Mouse (Mus musculus): ENCODE data around the gene Csf2rb2. TPM values are rescaled to one million over a fixed set of nuclear protein-coding genes. Genes with fewer than 3 reads are reported as not detected.

Gene Csf2rb2
- polyA plus RNA-seq, 1 experiment from 2014 or later, result 0.18 TPM

- Histone ChIP-seq H3K9me3 (ENCODE audit: control insufficient read depth, low read length) (no peaks in the 10 kb centered on the region), H3K36me3 (ENCODE audit: control insufficient read depth, insufficient read depth, low read length) (no peaks in the 10 kb centered on the region), H3K4me1 (ENCODE audit: control insufficient read depth in 2 of 2, insufficient read depth in 2 of 2, low read length in 2 of 2) (peaks cover 10 to 19% of the 10 kb centered on the region in 2 experiments), H3K4me3 (ENCODE audit: control insufficient read depth in 1 of 2, insufficient read depth in 1 of 2, low read depth in 1 of 2, low read length in 2 of 2) (no peak overlapping the region), H3K4me2 (ENCODE audit: low read length) (no peak overlapping the region), H3K27ac (replicated peaks in 1 of 2; ENCODE audit: control insufficient read depth in 1 of 2, insufficient read depth in 1 of 2, low read depth in 2 of 2, low read length in 2 of 2) (no peak overlapping the region), H3K9ac (ENCODE audit: low read length) (no peak overlapping the region), H3K27me3 (ENCODE audit: control insufficient read depth, insufficient read depth, low read length) (no peaks in the 10 kb centered on the region; the same call in 1 of the 2 replicates)
- 52% methylated on average over 3 of the region's 3 CpGs for WGBS
- ATAC-seq (ENCODE audit: insufficient number of reproducible peaks, insufficient read depth, low FRiP score, low read depth), result no peak
Observed at GRCm38 (mm10) chr15:78248410-78248809, 57.1 kb downstream of the Csf2rb2 start.

- Histone ChIP-seq H3K4me2 (ENCODE audit: low read length) (no peak overlapping the region), H3K9ac (ENCODE audit: low read length) (no peak overlapping the region), H3K27ac (replicated peaks in 1 of 2; ENCODE audit: control insufficient read depth in 1 of 2, insufficient read depth in 1 of 2, low read depth in 2 of 2, low read length in 2 of 2) (no peak overlapping the region), H3K36me3 (ENCODE audit: control insufficient read depth, insufficient read depth, low read length) (no peaks in the 10 kb centered on the region), H3K4me3 (ENCODE audit: control insufficient read depth in 1 of 2, insufficient read depth in 1 of 2, low read depth in 1 of 2, low read length in 2 of 2) (no peak overlapping the region), H3K27me3 (ENCODE audit: control insufficient read depth, insufficient read depth, low read length) (no peaks in the 10 kb centered on the region; the same call in 1 of the 2 replicates), H3K4me1 (ENCODE audit: control insufficient read depth in 2 of 2, insufficient read depth in 2 of 2, low read length in 2 of 2) (peaks cover 12 to 24% of the 10 kb centered on the region in 2 experiments), H3K9me3 (ENCODE audit: control insufficient read depth, low read length) (no peaks in the 10 kb centered on the region)
- no peak for ATAC-seq (ENCODE audit: insufficient number of reproducible peaks, insufficient read depth, low FRiP score, low read depth)
- WGBS, result 65% methylated on average over 2 of the region's 2 CpGs
Observed at GRCm38 (mm10) chr15:78247659-78248058, 57.9 kb downstream of the Csf2rb2 start.

DNA sequence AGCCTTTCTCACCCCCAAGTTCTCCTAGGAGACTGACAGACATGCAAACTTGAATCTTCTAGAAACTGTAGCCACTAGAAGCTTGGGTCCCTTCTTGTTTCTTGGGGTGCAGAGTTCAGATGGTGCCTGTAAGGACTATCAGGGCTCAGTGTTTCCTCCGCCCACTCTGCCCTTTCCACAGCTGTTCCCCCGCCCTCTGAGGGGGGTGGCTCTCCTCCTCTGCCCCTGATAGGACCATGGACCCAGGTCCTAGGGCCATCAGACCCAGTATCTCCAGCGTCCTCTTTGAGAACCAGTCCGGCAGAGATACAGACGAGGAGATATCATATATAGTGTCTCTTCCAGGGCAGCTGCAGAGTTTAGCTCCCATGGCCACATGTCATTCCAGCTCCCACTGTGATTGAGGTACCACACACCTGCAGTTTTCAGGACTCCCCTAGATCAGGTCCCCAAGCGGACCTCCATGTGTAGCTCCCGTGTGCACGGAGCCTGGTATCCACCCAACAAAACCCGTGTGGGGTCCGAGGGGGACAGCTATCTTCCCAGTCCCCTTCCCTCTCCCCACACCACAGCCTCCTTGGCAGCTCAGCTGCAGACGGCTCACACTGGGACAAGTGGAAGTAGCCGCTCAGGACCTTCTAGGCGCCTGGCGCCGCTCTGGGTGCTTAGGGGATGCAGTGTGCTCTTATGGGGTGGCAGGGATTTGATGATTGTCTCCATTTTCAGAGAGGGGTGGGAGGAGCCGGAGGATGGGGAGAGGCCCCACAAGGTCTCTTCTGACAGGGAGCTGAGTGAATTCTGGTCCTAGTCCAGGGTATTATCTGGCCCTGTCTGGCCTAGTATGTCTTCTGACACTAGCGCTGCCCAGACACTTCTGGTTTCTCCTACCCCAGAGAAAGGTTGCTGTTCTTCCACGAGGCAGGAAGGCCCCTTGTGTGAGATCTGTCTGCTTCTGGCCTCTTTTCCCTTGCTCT lies 59.1 kb downstream of the Csf2rb2 start:
- WGBS, result 58% methylated on average over 18 of the region's 18 CpGs
- ATAC-seq (ENCODE audit: insufficient number of reproducible peaks, insufficient read depth, low FRiP score, low read depth), result no peak
- no peak overlapping the region for H3K27ac ChIP-seq (replicated peaks in 1 of 2; ENCODE audit: control insufficient read depth in 1 of 2, insufficient read depth in 1 of 2, low read depth in 2 of 2, low read length in 2 of 2)
- no peaks in the 10 kb centered on the region for H3K36me3 ChIP-seq (ENCODE audit: control insufficient read depth, insufficient read depth, low read length)
- H3K4me3 ChIP-seq (ENCODE audit: control insufficient read depth in 1 of 2, insufficient read depth in 1 of 2, low read depth in 1 of 2, low read length in 2 of 2), result no peak overlapping the region
- H3K4me1 ChIP-seq (ENCODE audit: control insufficient read depth in 2 of 2, insufficient read depth in 2 of 2, low read length in 2 of 2), result peaks cover 12 to 24% of the 10 kb centered on the region in 2 experiments
- no peak overlapping the region for H3K9ac ChIP-seq (ENCODE audit: low read length)
- no peaks in the 10 kb centered on the region; the same call in 1 of the 2 replicates for H3K27me3 ChIP-seq (ENCODE audit: control insufficient read depth, insufficient read depth, low read length)
- H3K4me2 ChIP-seq (ENCODE audit: low read length), result no peak overlapping the region
- H3K9me3 ChIP-seq (ENCODE audit: control insufficient read depth, low read length), result no peaks in the 10 kb centered on the region

GRCm38 (mm10) chr15:78244695-78245492 lies 60.6 kb downstream of the Csf2rb2 start, which contains the start of gene Ncf4:
TSS of gene Ncf4 (plus strand) at chr15:78244801.
- no peaks in the 10 kb centered on the region; the same call in 1 of the 2 replicates for H3K27me3 ChIP-seq (ENCODE audit: control insufficient read depth, insufficient read depth, low read length)
- no peak within 1 kb of the TSS for H3K4me2 ChIP-seq (ENCODE audit: low read length)
- H3K4me3 ChIP-seq (ENCODE audit: control insufficient read depth in 1 of 2, insufficient read depth in 1 of 2, low read depth in 1 of 2, low read length in 2 of 2), result no peak within 1 kb of the TSS
- H3K36me3 ChIP-seq (ENCODE audit: control insufficient read depth, insufficient read depth, low read length), result no peaks in the 10 kb centered on the region
- H3K4me1 ChIP-seq (ENCODE audit: control insufficient read depth in 2 of 2, insufficient read depth in 2 of 2, low read length in 2 of 2), result peaks cover 12 to 24% of the 10 kb centered on the region in 2 experiments
- WGBS, result 68% methylated on average over 7 of the region's 7 CpGs
- H3K9ac ChIP-seq (ENCODE audit: low read length), result no peak within 1 kb of the TSS
- no peak within 1 kb of the TSS; a peak in 1 of 4 replicates for H3K27ac ChIP-seq (replicated peaks in 1 of 2; ENCODE audit: control insufficient read depth in 1 of 2, insufficient read depth in 1 of 2, low read depth in 2 of 2, low read length in 2 of 2)
- H3K9me3 ChIP-seq (ENCODE audit: control insufficient read depth, low read length), result no peaks in the 10 kb centered on the region
- ATAC-seq (ENCODE audit: insufficient number of reproducible peaks, insufficient read depth, low FRiP score, low read depth), result no peak

DNA sequence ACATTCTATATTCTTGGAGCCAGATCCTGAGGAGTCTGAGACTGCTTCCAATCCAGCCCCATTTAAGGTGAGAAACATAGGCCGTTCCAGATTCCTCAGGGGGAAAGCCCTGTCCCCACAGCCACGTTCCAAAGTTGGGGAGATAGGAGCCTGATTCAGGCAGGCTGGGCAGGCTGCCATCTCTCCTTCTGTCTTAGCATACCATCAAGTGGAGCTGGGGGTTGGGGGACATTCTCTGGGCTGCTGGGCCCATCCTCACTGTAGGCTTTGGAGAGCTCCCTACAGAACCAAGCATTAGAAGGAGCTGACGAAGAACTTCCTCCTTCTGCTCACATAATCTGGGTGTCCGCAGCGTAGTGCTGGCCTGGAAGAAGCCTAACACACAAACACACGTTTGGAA lies 61.7 kb downstream of the Csf2rb2 start:
- Histone ChIP-seq H3K9ac (ENCODE audit: low read length) (no peak overlapping the region), H3K4me1 (ENCODE audit: control insufficient read depth in 2 of 2, insufficient read depth in 2 of 2, low read length in 2 of 2) (peaks cover 12 to 24% of the 10 kb centered on the region in 2 experiments), H3K27ac (replicated peaks in 1 of 2; ENCODE audit: control insufficient read depth in 1 of 2, insufficient read depth in 1 of 2, low read depth in 2 of 2, low read length in 2 of 2) (no peak overlapping the region; a peak in 1 of 4 replicates), H3K4me2 (ENCODE audit: low read length) (no peak overlapping the region), H3K27me3 (ENCODE audit: control insufficient read depth, insufficient read depth, low read length) (no peaks in the 10 kb centered on the region; the same call in 1 of the 2 replicates), H3K9me3 (ENCODE audit: control insufficient read depth, low read length) (no peaks in the 10 kb centered on the region), H3K36me3 (ENCODE audit: control insufficient read depth, insufficient read depth, low read length) (no peaks in the 10 kb centered on the region), H3K4me3 (ENCODE audit: control insufficient read depth in 1 of 2, insufficient read depth in 1 of 2, low read depth in 1 of 2, low read length in 2 of 2) (no peak overlapping the region)
- WGBS, result 44% methylated on average over 6 of the region's 6 CpGs
- no peak for ATAC-seq (ENCODE audit: insufficient number of reproducible peaks, insufficient read depth, low FRiP score, low read depth)

- Histone ChIP-seq H3K27ac (replicated peaks in 1 of 2; ENCODE audit: control insufficient read depth in 1 of 2, insufficient read depth in 1 of 2, low read depth in 2 of 2, low read length in 2 of 2) (no peak overlapping the region), H3K36me3 (ENCODE audit: control insufficient read depth, insufficient read depth, low read length) (no peaks in the 10 kb centered on the region), H3K4me2 (ENCODE audit: low read length) (no peak overlapping the region), H3K9ac (ENCODE audit: low read length) (no peak overlapping the region), H3K4me1 (ENCODE audit: control insufficient read depth in 2 of 2, insufficient read depth in 2 of 2, low read length in 2 of 2) (peaks cover 12 to 24% of the 10 kb centered on the region in 2 experiments), H3K9me3 (ENCODE audit: control insufficient read depth, low read length) (no peaks in the 10 kb centered on the region), H3K27me3 (ENCODE audit: control insufficient read depth, insufficient read depth, low read length) (no peaks in the 10 kb centered on the region; the same call in 1 of the 2 replicates), H3K4me3 (ENCODE audit: control insufficient read depth in 1 of 2, insufficient read depth in 1 of 2, low read depth in 1 of 2, low read length in 2 of 2) (no peak overlapping the region)
- ATAC-seq (ENCODE audit: insufficient number of reproducible peaks, insufficient read depth, low FRiP score, low read depth), result no peak
- WGBS, result 74% methylated on average over 8 of the region's 8 CpGs
Observed at GRCm38 (mm10) chr15:78243061-78243460, 62.5 kb downstream of the Csf2rb2 start.

DNA sequence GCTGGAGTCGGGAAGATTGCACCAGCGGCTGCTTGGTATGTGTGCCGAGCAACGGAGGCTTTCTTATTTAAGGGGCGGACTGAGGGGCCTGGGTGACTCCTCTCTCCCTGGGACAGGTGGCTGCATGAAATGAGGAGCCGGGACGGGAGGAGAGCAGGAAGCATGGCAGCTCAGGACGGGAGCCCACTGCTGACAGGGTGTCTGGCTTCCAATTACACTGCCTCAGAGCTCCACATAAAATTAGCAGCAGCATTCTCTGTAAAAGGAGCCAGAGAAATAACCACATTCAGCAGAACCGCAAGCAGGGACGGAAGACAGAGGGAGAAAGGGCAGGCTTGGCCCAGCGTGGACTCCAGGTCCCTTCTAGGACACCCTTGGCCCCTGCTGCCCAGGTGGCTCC lies 64.2 kb downstream of the Csf2rb2 start:
- H3K27me3 ChIP-seq (ENCODE audit: control insufficient read depth, insufficient read depth, low read length), result no peaks in the 10 kb centered on the region; the same call in 1 of the 2 replicates
- H3K36me3 ChIP-seq (ENCODE audit: control insufficient read depth, insufficient read depth, low read length), result no peaks in the 10 kb centered on the region
- peaks cover 9 to 15% of the 10 kb centered on the region in 2 experiments for H3K4me1 ChIP-seq (ENCODE audit: control insufficient read depth in 2 of 2, insufficient read depth in 2 of 2, low read length in 2 of 2)
- no peaks in the 10 kb centered on the region for H3K9me3 ChIP-seq (ENCODE audit: control insufficient read depth, low read length)
- no peak overlapping the region for H3K27ac ChIP-seq (replicated peaks in 1 of 2; ENCODE audit: control insufficient read depth in 1 of 2, insufficient read depth in 1 of 2, low read depth in 2 of 2, low read length in 2 of 2)
- H3K9ac ChIP-seq (ENCODE audit: low read length), result no peak overlapping the region
- WGBS, result 52% methylated on average over 11 of the region's 11 CpGs
- H3K4me3 ChIP-seq (ENCODE audit: control insufficient read depth in 1 of 2, insufficient read depth in 1 of 2, low read depth in 1 of 2, low read length in 2 of 2), result no peak overlapping the region
- ATAC-seq (ENCODE audit: insufficient number of reproducible peaks, insufficient read depth, low FRiP score, low read depth), result no peak
- no peak overlapping the region for H3K4me2 ChIP-seq (ENCODE audit: low read length)
